Mouse (Mus musculus): ENCODE results near the gene 4930524B15Rik.
"Not testable (repeated sequence)": the region's sequence is repeated elsewhere in the genome, so short reads cannot be mapped to it uniquely, and the experiment has no call there.

Gene 4930524B15Rik

DNA sequence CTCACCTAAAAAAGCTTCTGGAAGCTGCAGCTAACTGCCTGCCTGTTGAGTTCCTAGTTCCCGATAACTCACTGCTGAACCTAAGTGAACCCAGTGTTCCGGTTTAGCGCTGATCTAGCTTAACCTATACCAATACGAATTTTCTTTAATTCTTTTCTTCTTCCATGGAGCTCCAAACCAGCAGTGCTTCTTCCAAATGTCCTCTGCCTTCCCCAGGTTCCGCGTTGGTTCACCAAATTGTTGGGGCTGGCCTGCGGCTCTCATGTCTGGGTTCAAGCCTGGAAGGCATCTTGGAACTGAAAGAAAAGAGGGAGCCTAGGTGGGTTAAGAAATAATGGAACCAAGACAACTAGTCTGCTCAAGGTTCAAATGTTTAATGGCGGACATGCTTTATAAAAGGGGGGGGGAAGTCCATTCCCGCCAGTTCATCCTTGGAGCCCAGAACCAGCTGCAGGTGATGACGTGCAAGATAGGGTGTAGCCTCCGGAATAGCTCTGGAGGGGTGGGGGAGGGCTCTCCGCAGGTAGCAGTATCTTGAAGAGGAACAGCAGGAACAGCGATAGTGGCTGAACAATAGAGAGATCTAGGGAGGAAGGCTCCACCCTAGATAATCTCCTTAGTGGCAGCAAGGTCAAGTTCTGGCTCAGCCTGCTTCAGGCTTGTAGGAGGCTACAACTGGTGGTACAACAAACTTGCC, 17.0 kb downstream of the 4930524B15Rik start:
- in situ Hi-C loops (cut with MboI; ENCODE audit: unreplicated experiment in 2 of 2): loop anchor here in 1 of 2 experiments (25.0 kb wide), 1 partner anchor 330 kb away; the partner anchor contains the start of gene Hbq1a

DNA sequence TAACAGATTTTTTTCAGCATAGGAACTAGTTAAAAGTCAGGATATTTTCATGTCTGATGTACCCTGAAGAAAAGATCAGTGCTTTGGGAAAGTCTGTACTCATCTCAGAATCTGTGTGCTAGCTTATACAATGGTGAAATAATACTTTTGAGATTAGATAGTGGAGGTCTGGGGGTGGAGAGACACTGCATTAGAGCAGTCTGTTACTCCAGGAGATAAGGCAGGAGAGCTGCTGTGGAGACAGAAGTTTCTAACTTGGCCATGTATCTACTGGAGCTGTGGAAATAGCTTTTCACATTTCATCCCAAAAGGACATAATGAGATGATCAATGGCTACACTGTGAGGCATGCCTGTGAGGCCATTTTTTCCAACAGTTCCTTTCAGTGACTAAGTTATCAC, 17.9 kb downstream of the 4930524B15Rik start:
- in situ Hi-C loops (cut with MboI; ENCODE audit: unreplicated experiment in 2 of 2): loop anchor here in 1 of 2 experiments (25.0 kb wide), 1 partner anchor 329 kb away; the partner anchor contains the start of gene Hbq1a

DNA sequence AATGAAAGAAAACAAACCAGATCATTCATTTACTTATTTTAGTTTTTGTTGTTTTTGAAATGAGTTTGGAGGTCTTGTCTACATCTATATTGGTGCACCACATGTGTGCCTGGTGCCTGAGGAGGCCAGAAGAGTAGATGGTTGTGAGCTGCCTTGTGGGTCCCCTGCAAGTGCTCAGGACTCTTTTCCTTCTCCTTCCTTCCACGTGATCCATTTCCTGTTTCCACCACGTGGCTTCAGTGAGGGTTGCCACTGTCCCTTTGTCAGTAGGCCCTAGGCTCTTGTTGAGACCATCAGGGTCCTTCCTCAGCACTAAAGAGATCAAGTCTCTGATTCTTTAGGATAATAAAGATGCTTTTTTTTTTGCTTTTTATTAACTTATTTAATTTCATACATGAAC, 19.4 kb downstream of the 4930524B15Rik start:
- in situ Hi-C loops (cut with MboI; ENCODE audit: unreplicated experiment in 2 of 2): loop anchor here in 1 of 2 experiments (25.0 kb wide), 1 partner anchor 328 kb away; the partner anchor contains the start of gene Hbq1a

DNA sequence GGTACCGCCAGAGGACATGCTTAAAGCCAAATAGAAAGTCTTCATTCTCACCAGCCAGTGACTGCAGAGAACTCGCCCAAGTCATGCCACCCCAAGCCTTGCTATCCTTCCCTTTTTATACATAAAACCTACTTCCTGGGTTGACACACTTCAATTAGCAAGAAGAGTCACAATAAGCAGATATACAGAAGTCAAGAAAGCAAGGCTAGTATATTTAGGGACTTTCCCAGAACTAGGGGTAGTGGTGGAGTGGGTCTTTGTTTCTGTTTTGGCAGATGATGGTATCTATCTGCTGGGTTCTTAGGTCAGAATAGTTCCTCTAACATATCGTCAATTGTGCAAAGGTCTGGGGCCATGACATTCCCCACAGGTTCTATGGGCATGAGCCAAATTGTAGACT, 27.1 kb downstream of the 4930524B15Rik start:
- in situ Hi-C loops (cut with MboI; ENCODE audit: unreplicated experiment in 2 of 2): loop anchor here in 1 of 2 experiments (10.0 to 25.0 kb wide), 2 partner anchors 142 to 320 kb away; partner anchors contain the start of gene Hbq1a

DNA sequence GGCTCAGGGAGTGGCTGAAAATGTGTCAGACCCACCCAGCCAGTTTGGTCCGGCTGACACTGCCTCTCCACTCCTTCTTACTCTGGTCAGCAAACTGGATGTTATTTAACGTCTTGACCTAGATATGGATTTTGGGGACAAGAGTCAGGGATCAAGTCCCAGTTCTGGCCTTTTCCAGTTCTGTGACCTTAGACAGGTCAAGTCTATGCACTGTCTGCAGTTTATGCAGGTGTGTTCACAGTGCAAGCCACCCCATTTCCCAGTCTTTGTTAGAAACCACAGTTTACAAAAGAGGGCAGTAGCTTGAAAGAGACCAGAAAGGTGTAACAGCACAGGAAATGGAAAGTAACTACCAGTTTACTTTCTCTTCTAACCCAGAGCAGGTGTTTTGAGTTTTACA, 34.3 kb downstream of the 4930524B15Rik start:
- in situ Hi-C loops (cut with MboI; ENCODE audit: unreplicated experiment in 2 of 2): loop anchor here in 1 of 2 experiments (10.0 to 25.0 kb wide), 2 partner anchors 135 to 313 kb away; partner anchors contain the start of gene Hbq1a

DNA sequence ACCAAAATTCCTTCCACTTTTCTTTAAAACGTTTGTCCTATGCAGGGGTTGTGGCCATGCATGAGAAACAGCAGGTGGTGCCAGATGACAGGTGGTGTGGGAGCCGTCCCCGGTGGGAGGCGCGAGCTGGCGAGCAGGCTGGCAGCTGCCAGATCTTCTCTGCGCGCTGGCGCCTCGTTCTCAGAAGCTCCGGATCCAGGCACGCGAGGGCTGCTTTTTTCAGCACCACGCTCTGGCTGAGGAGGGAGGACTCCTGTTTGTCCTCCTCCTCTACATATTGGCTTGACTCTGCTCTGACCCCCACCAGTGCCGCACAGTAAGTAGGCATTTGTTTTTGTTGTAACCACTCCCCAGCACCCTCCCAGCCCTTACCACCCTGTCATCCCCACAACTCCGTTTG, 34.9 kb downstream of the 4930524B15Rik start, which contains the start of gene Nsg2:
TSS of gene Nsg2 (plus strand) at position 183 of the 400 bp plus-strand sequence.
- in situ Hi-C loops (cut with MboI; ENCODE audit: unreplicated experiment in 2 of 2): no loop called here

DNA sequence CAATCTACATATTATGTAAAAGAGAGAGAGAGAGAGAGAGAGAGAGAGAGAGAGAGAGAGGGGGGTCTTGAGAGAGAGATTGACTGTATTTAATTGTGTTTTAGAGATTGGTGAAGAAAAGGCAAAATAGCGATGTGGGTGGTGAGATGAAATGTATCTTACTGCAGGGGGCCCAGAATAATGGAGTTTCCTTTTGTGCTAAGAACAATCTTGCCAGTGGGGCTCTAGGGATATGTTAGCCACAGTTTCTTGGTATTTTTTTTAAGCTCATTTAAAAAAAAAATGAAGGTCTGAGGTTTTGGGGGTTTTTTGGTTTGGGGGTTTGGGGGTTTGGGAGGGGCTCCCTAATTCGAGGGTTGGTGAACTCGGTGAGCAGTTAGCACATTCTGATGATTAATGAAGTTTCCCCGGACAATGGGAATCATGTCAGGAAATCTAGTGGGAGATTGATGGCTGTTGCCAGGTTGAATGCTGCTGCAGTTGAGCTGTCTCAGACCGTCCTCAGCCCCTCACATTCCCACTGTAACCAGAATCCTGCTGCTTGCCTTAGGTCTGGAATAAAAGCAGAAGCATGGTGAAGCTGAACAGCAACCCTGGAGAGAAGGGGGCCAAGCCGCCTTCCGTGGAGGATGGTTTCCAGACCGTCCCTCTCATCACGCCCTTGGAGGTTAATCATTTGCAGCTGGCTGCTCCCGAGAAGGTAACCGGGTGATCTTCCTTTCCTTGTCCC, 36.0 kb downstream of the 4930524B15Rik start:
- in situ Hi-C loops (cut with MboI; ENCODE audit: unreplicated experiment in 2 of 2): no loop called here

DNA sequence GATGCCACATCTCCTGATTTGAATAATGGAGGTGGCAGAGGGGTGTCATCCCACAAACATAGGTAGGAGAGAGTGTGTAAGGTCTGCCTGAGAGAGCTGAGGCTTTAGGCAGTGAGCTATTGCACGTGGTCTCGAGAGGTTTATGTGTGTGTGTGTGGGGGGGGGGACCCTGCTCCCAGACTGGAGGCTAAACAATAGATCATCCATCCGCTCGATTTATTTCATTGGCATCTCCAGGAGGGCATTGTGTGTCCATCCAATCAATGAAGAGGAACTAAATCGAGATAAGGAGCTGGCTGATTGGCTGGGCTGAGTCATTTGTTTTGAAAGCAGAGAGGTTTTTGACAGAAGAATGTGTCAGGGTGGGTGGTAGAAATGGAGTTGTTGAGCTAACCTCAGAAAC, 37.3 kb downstream of the 4930524B15Rik start:
- in situ Hi-C loops (cut with MboI; ENCODE audit: unreplicated experiment in 2 of 2): no loop called here

DNA sequence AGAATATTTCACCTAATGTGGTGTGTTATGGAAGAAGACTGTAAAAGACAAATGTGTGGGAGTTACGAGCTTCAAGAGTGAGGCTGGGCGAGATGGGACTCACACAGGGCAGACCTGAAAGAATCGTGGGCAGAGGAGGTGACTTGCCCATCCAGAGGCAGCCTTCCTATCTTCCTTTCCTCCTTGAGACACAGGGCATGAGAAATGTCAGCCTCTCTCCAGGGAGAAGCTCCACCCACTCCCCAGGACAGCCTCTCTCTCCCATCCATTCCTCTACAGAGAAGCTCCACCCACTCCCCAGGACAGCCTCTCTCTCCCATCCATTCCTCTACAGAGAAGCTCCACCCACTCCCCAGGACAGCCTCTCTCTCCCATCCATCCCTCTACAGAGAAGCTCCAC, 42.7 kb downstream of the 4930524B15Rik start:
- in situ Hi-C loops (cut with MboI; ENCODE audit: unreplicated experiment in 2 of 2): not testable (repeated sequence)

DNA sequence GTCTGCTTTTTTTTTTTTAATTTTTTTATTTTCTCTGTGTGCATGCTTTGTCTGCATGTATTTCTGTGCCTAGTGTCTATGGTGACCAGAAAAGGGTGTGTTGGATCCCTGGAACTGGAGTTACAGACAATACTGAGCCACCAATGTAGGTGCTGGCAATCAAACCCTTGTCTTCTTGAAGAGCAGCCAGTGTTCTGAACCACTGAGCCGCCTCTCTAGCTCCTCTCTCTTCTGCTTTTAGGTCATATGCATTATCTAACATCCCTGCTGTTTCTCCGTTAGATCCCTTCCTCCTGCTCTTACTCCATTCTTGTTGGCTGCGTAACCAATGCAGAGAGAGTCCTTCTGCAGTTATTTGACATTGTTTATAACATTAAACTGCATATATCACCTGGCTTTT, 43.5 kb downstream of the 4930524B15Rik start:
- in situ Hi-C loops (cut with MboI; ENCODE audit: unreplicated experiment in 2 of 2): no loop called here

DNA sequence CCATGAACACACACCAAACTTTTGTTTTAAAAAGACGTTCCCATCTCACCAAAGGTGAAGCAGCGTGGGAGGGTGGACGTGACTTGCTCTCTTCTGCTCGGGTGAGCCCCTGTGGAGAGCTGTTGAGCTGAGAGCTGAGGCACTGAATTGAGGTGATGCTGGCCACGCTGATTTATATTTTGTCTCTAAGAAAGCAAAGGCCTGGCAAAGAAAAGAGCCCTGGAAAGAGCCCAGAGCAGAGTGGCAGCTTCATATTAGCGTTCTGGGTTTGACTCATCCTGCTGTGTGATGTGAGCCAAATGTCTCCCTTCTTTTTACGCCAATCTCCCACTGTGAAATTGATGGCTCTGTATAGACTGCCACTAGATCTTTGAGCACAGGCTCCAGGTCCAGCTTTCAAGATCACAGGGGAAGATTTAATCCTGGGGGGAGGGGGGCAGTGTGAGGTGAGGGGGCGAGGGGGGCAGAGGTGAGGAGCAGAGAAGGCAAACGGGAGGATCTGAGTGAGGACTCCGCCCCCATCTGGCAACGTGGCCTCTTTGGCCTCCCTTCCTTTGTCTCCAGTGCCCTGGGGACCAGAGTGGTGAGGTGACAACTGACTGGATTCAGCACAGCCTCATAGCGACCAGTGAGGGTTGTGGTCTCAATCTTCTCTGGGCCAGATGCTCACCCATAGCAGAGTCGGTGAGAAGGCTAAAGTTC, 44.7 kb downstream of the 4930524B15Rik start:
- in situ Hi-C loops (cut with MboI; ENCODE audit: unreplicated experiment in 2 of 2): no loop called here

DNA sequence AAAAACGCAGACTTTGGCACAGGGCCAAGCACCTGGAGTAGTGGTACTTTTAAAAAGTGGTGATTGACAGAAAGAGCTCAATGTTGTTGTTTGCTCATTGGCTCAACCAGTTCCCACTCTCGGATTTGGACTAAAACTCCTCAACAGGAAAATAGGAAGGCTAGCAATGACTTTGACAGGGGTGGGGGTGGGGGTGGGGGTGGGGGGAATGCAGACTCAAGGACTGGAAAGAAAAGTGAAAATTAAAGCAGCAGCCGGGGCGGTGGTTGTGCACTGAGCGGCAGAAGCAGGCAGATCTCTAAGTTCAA, 45.2 kb downstream of the 4930524B15Rik start:
- in situ Hi-C loops (cut with MboI; ENCODE audit: unreplicated experiment in 2 of 2): no loop called here

DNA sequence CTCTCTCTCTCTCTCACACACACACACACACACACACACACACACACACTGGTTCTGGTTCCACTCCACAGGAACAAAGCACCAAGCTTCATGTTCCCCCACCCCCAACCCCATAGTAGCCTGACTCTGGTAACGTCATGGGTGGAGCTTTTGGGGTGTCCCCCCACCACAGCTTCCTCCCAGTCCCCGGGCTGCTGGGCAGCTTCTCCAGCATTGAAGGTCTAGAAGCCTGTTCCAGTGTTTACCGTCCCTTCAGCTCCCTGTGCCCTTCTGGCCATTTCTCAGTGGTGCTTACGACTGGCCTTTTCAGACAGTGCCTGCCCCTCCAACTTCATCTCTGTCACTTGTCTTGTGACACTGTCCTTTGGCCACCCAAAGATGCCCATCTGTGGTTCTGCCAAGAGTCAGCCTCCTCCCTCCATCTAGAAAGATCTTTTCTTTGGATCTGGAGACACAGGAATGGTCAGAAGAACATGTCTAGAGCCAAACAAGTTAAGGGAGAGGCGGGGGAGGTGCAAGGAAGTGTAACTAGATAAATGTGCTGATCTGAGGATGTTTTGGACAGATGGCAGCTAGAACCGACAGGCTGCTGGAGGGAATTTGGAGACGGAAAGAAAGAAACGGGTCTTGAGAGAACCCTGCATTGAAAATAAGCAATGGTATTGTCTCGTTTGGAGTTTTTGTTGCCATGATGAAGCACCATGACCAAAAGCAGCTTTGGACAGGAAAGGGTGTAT, 46.6 kb downstream of the 4930524B15Rik start:
- in situ Hi-C loops (cut with MboI; ENCODE audit: unreplicated experiment in 2 of 2): no loop called here

DNA sequence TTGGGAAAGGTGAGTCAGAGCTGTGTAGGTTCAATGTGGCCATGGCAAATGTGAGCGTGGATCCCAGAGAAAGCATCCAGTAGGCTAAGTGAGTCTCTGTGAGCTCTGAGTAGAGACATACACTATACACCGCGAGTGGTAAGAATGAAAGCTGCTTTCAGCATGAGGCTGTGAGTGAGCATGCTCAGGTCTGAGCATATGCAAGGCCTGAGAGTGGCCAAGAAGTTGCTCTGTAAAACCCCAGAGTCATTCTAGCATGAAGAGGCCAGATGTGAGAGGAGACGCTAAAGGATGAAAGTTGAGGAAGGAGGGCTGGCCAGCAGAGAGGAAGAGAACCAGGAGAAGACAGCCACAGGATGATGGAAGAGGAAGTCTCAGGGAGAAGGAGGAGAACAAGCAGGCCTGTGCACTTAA, 47.6 kb downstream of the 4930524B15Rik start:
- in situ Hi-C loops (cut with MboI; ENCODE audit: unreplicated experiment in 2 of 2): no loop called here

DNA sequence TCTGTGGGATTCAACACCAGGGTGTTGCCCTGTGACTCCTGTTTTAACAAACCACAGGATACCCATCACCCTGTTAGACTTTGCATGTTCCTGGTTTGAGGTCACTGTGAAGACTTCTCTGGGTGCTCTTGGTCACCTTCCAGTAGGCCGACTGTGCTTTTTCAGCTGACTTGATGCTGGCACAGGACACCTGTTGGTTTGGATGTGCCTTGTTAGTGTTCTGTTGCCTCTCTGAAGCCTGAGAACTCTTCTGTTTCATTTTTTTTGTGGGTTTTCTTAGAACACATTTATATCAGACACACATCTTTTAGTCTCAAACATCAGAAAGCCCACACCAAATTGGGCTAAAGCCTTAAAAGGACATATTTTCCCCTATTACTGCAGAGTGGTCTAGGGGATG, 48.2 kb downstream of the 4930524B15Rik start:
- in situ Hi-C loops (cut with MboI; ENCODE audit: unreplicated experiment in 2 of 2): no loop called here

DNA sequence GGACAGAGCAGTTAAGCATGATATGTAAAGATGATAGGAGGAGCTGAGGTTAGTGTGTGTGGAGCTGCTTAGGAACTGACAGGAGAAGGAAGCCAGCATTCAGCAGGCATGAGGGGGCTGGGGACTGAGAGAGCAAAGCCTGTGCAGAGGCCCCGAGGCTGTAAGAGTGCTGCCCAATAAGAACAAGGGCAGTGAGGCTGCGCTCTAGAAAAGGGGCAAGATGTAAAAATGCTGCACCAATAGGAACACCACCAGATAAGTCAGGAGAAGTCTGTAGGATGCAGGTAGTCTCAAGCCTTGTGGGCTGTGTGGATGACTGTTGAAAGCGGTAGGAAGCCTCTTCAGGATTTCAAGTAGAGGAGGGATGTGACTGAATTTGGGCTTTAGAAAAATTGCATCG, 52.8 kb downstream of the 4930524B15Rik start:
- in situ Hi-C loops (cut with MboI; ENCODE audit: unreplicated experiment in 2 of 2): no loop called here

DNA sequence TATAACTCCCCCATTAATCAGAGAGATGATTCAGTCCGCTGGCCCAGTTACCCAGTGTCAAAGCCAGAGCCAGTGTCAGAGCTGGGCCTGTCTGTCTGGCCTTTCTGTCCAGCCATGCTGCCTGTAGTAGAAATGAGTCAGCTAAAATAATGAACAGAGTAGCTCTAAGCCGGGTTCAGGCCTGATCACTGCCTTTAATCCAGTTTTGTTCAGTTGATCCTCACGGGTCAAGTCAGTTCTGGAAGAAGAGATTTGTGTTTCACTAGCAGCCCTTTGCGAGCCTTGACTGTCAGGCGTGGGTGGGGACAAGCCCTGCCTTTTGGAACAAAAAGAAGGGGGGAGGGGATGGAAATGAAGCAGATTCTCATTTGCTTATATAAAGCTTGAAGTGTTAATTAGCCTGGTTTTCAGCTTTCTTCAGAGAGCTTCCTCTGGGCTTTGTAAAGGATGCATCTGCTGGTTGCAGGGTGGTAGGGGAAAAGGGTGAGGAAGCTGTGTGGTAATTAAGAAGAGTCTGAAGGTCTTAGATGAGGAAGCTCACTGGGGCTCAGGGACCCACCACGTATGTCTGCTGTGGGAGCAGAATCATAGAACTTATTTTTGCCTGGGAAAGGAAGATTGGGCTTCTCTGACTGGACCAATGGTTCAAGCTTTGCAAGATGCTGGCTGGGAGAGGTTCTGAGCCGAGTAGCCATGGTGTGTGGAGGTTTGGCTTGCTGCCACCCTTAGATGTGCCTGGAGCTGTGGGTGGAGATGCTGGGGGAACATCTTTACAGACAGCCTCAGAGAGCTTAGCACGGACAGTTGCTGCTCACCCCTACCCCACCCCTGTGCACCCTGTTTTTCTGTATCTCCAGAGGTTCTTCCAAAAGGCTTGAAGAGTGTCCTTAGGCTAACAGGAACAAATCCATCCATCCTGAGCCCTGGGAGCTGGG, 54.9 kb downstream of the 4930524B15Rik start:
- in situ Hi-C loops (cut with MboI; ENCODE audit: unreplicated experiment in 2 of 2): no loop called here

DNA sequence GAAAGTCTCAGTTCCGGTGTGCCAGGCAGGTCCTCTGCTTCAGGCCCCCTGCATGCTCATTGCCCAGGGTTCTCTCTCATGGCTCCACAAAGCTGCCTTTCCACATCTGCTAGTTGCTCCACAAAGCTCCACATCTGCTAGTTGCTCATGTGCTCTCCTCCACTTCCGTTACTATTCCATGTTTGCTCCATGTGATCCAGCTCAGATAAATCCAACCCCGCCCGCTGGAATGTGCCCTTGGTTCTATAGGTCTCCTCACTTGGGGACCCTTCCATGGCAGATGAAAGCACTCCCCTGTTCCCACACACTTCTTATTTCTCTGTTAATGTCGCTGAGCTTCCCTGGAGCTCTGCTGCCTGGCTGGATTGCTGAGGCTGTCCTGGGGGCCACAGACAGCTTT, 61.2 kb downstream of the 4930524B15Rik start:
- in situ Hi-C loops (cut with MboI; ENCODE audit: unreplicated experiment in 2 of 2): no loop called here
